Mouse (Mus musculus): Measurements from ENCODE around the gene Zbtb20.

DNA sequence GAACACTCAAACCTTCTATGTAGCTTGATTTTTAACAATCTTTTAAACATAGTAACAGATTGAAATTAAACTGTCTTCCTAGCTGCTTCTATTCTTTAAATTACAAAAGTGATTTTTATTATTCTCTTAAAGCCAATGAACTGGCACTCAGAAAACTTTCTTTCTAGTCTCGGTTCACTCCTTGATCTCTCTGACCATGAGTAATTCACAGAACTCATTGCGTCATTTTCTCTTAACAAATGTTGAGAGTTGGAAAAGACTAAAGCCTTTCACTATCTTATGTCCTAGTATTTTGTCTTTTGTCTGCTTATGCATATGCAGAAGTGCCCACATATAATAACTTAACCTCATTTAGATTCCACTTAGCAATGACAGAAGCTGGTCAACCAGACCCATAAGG is 525.3 kb downstream of the Zbtb20 start:
- TF ChIP-seq CTCF (IDR thresholded peaks at IDR 0.05; ENCODE audit: insufficient read depth, low read depth, low read length) (no peak), POLR2A (IDR thresholded peaks at IDR 0.05; ENCODE audit: insufficient read depth, low read depth, low read length) (no peak)

Measured in olfactory bulb, adult 2 months (tissue).